Mouse (Mus musculus): ENCODE results near the gene Tyw3. TPM values are rescaled to one million over a fixed set of nuclear protein-coding genes. Genes with fewer than 3 reads are reported as not detected.
A peak's percentile ranks its signal among the peaks of the same experiment; 100 is the strongest.

The Tyw3 gene
- polyA plus RNA-seq, 1 experiment from 2014 or later = 21.0 TPM

DNA sequence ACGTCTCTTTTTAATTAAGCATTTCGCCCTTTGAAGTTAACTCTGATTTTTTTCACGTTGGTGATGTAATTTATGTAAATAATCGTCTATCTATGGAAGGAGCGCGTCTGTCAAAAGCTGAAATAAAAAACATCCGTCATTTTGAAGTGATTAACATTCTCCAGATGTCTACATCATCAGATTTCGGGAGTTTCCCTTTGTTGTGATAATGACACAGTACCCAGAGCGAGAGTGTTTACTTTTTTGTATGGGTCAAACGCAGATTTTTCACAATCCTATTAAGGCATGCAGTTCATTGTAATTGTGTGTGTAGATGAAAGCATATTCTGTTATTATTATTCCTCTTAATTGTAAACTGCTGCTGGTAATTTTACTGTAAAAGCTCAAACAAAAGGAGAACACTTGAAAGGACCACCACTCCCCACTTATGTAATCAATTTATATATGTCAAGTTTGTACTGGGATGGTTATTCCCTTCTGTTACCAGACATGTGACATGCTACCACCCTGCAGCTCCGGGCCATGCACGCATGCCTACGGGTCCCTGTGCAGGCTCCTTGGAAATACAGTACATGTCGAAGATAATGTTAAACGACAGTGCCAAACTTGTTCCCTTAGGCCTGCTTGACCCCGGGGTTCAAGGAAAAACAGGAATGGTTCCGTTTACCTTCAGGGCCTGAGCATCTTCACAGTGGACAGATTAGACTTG is 46.4 kb downstream of the Tyw3 start:
- Histone ChIP-seq H3K27ac (replicated peaks) (no peak overlapping the region), H3K36me3 (no peaks in the 10 kb centered on the region), H3K27me3 (ENCODE audit: low read depth, poor library complexity, severe bottlenecking) (peaks cover 45% of the 10 kb centered on the region), H3K9me3 (replicated peaks) (no peaks in the 10 kb centered on the region), H3K4me1 (peaks cover 42% of the 10 kb centered on the region), H3K4me3 (no peak overlapping the region)
- no peak for DNase-seq (ENCODE audit: low spot score)
- WGBS = 61% methylated on average over 17 of the region's 17 CpGs

DNA sequence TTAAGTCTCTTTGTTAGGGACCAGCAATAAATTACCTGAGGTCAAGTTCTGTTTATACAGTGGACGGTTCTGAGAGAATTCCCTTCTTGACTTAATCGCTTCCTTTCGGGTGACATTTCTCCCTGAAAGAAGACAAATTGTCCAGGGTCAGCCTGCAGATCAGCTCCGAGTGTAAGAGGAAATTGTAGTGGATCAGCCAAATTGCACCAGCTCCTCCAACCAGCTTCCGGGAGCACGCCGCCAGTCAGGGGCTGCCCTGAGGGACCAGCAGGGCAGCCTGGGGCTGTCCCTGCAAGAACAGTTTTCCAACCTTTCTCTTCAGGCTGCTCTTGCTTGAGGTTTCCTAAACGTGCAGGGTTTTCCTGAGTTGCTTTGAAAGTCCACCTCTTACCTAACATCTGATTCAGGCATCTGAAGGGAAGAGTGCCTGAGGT is 48.0 kb downstream of the Tyw3 start:
- Histone ChIP-seq H3K27ac (replicated peaks) (no peak overlapping the region), H3K27me3 (ENCODE audit: low read depth, poor library complexity, severe bottlenecking) (peaks cover 45% of the 10 kb centered on the region), H3K4me1 (peaks cover 42% of the 10 kb centered on the region), H3K9me3 (replicated peaks) (no peaks in the 10 kb centered on the region), H3K4me3 (no peak overlapping the region), H3K36me3 (no peaks in the 10 kb centered on the region)
- DNase-seq (ENCODE audit: low spot score) = no peak
- WGBS = 33% methylated on average over 8 of the region's 8 CpGs

DNA sequence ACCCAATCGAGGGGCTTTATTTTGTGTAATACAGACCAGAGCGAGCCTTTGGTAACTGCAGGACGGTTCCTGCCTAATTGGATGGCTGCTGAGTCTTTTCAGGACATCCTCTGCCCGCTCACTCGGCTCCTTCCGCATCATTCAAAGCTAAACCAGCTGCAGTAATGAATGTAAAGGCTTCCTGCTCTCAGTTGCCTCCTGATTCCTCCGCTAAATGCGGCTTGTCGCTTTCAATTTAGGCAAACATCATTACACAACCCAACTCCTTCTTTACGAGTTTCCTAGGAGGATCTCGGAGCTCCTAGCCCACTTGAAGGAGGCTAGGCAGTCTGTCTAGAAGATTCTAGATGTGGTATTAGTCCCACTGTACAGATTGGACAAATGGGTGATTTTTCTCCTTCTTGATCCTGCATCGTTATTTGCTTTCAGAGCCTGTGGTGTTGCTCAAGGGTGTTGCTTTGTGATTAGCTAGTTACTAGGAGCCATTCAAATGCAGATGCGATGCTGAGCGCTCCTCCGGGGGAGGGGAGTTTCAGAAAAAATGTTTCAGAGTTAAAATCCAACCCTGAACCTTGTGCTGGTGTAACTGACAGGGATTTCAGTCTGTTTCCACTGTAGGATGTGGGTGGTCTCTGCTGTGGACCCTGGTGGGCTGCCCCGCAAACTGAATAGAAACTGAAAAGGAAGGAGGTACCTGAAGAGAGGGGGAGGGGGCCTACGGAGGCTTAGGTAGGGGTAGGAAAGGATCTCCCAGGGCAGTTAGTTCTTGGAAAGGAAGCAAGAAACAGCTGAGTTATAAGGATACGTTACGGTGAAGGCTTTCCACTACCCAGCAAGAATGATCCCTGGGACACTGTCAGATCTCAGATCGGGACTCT is 49.1 kb downstream of the Tyw3 start:
- Histone ChIP-seq H3K9me3 (replicated peaks) (no peaks in the 10 kb centered on the region), H3K27ac (replicated peaks) (0 out of 2 replicates have a peak overlapping the region, but pooled peaks have one; percentile 18), H3K36me3 (no peaks in the 10 kb centered on the region), H3K27me3 (ENCODE audit: low read depth, poor library complexity, severe bottlenecking) (peaks cover 45% of the 10 kb centered on the region), H3K4me3 (peak overlapping the region; percentile 38), H3K4me1 (peaks cover 42% of the 10 kb centered on the region)
- peak; percentile 21 for DNase-seq (ENCODE audit: low spot score)
- 3% methylated on average over 20 of the region's 20 CpGs for WGBS

DNA sequence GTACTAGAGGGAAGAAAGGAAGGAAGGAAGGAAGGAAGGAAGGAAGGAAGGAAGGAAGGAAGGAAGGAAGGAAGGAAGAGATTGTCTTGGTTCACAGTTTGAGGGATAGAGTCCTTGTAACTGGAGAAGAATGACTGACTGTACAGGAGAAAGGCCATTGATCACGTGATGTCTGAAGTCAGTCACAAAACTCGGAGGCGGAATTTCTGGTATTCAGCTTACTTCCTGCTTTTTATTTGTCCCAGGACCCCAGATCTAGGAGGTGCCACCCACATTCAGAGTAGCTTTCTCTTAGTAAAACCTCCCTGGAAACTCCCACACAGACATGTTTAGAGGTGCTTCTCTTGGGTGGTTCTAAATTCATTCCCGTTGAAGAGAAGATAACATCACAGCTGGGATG is 50.7 kb downstream of the Tyw3 start:
- H3K9me3 ChIP-seq (replicated peaks) = no peaks in the 10 kb centered on the region
- H3K36me3 ChIP-seq = no peaks in the 10 kb centered on the region
- no peak overlapping the region for H3K27ac ChIP-seq (replicated peaks)
- 73% methylated on average over 4 of the region's 4 CpGs for WGBS
- peaks cover 45% of the 10 kb centered on the region for H3K27me3 ChIP-seq (ENCODE audit: low read depth, poor library complexity, severe bottlenecking)
- H3K4me3 ChIP-seq = no peak overlapping the region
- peaks cover 42% of the 10 kb centered on the region for H3K4me1 ChIP-seq
- DNase-seq (ENCODE audit: low spot score) = no peak

DNA sequence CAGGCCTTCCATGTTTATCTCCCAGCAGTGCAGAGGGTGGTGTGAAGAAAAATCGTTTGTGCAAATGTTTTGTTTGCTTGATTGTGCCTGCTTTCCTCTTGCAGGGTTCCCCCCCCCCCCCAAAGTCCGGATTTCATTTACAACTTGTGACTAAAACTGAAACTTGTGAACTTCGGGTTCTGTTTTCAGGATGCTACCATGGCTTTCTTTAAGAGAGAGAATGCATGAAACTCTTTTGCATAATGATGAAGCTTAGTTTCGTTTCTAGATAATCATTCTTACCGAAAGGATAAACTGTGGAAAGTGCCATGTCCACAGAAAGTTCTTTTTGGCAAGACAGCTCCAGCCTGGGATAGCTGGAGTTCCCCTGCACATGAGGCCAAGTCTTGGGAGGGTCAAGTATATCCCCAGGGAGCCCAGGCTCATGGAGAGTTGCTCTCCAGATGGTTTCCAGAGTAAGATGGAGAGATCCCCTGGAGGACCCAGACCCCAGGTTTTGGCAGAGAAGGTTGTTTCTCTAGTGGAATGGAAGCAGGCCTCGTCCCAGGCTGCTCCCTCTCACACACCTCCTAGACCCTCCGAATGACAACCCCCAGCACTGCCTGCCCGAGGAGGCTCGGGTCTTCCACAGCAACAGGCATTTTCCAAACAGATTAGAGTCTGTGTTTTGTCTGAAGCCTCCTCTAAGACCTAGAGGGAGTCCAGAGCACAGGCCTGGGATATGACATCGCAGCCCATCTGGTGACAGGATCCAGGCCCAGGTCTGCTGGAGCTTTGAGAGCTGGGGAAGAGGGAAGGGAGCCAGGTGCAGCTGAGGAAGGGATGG is 56.6 kb downstream of the Tyw3 start:
- Histone ChIP-seq H3K27ac (replicated peaks) (no peak overlapping the region), H3K27me3 (ENCODE audit: low read depth, poor library complexity, severe bottlenecking) (no peaks in the 10 kb centered on the region), H3K4me3 (no peak overlapping the region), H3K36me3 (no peaks in the 10 kb centered on the region), H3K9me3 (replicated peaks) (no peaks in the 10 kb centered on the region), H3K4me1 (no peaks in the 10 kb centered on the region)
- WGBS = 72% methylated on average over 10 of the region's 10 CpGs
- DNase-seq (ENCODE audit: low spot score) = no peak

DNA sequence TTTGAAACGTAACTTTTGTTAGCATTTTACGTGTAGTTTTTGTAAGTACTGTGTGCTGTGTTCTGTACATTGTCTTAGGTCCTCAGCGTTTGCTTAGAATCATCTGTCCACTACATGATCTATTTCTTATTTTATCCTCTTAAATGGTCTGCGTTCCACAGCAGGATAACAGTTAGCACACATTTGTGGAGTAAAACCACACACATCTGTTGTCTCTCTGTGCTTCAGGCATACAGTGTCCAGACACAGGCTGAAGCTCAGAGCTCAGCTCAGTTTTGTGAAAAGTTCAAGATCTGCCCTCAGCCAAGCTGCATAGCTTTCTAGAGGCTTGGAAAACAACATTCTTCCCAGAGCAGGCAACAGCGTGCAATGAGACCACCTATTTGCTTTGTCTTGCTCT is 60.8 kb downstream of the Tyw3 start:
- H3K27ac ChIP-seq (replicated peaks) = no peak overlapping the region
- 85% methylated on average over 5 of the region's 5 CpGs for WGBS
- no peaks in the 10 kb centered on the region for H3K36me3 ChIP-seq
- no peak for DNase-seq (ENCODE audit: low spot score)
- no peak overlapping the region for H3K4me3 ChIP-seq
- no peaks in the 10 kb centered on the region for H3K4me1 ChIP-seq
- no peaks in the 10 kb centered on the region for H3K27me3 ChIP-seq (ENCODE audit: low read depth, poor library complexity, severe bottlenecking)
- no peaks in the 10 kb centered on the region for H3K9me3 ChIP-seq (replicated peaks)

DNA sequence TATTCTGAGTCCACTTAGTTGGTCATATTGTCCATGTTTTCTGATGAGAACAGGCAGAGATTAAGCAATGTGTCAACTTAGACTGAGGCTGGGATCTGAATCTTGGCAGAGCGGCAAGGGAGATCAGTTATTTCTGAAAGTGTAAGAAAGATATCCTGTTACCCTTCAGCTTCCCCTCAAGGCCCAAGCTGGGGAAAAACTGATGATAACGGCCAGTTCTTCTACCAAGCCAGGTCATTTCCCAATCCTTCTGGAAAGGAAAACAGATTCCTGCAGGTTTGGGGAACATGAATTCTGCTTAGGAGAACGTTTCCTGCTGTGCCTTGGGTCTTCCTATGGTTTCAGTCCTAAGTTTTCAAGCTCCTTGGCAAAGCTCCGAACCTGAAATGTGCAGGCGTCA is 63.7 kb downstream of the Tyw3 start:
- Histone ChIP-seq H3K4me3 (no peak overlapping the region), H3K27me3 (ENCODE audit: low read depth, poor library complexity, severe bottlenecking) (no peaks in the 10 kb centered on the region), H3K9me3 (replicated peaks) (no peaks in the 10 kb centered on the region), H3K36me3 (no peaks in the 10 kb centered on the region), H3K27ac (replicated peaks) (no peak overlapping the region), H3K4me1 (no peaks in the 10 kb centered on the region)
- DNase-seq (ENCODE audit: low spot score) = no peak
- 86% methylated on average over 5 of the region's 5 CpGs for WGBS

DNA sequence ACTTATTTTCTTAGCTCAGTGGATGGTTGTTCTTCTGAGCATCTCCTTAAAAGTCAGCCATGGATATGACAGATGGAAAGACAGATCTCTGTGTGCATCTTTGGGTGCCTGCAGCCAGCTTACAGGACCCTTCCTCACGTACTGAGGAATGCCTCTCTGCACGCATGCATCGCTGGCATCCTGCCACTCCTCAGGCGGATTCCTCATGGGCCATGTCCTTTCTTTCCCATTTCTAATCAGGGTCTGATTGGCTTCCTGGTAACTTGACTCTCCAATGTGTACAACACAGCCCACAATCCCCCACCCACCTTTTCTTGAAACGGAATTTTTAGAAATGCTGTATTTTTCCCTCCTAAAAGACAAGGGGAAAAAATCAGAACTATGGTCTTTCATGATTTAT is 67.9 kb downstream of the Tyw3 start:
- Histone ChIP-seq H3K36me3 (no peaks in the 10 kb centered on the region), H3K4me3 (no peak overlapping the region), H3K9me3 (replicated peaks) (no peaks in the 10 kb centered on the region), H3K27me3 (ENCODE audit: low read depth, poor library complexity, severe bottlenecking) (no peaks in the 10 kb centered on the region), H3K27ac (replicated peaks) (no peak overlapping the region), H3K4me1 (peaks cover 5% of the 10 kb centered on the region)
- no peak for DNase-seq (ENCODE audit: low spot score)
- 78% methylated on average over 5 of the region's 5 CpGs for WGBS

DNA sequence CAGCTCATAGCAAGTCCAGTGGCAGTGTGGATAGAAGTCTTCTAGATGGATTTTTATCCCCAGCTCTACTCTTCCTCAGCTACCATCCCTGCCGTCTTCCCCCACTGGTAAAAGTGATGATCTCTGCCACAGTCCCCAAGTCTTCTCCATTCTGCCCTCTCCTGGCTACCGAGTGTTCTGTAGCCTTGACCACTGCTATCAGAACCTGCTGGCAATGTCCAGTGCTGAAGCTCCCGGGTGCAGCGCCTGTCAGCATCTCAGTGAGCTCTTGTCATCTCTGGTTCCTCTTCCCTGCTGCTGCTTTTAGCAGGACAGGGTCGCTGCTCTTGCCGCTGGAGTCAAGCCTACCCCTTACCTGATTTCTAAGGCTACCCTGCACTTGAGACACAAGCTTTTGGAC is 70.3 kb downstream of the Tyw3 start:
- Histone ChIP-seq H3K27me3 (ENCODE audit: low read depth, poor library complexity, severe bottlenecking) (no peaks in the 10 kb centered on the region), H3K9me3 (replicated peaks) (no peaks in the 10 kb centered on the region), H3K4me3 (no peak overlapping the region), H3K4me1 (peaks cover 5% of the 10 kb centered on the region), H3K27ac (replicated peaks) (no peak overlapping the region), H3K36me3 (no peaks in the 10 kb centered on the region)
- DNase-seq (ENCODE audit: low spot score) = no peak
- 40% methylated on average over 6 of the region's 6 CpGs for WGBS

Other genes with a start within 250 kb of the Tyw3 start
- 19.5 and 21.2 TPM in 2 replicates for gene Cryz, start 393 bp downstream of the Tyw3 start, polyA plus RNA-seq (2016; fragmentation: Nextera tagmentation; extraction: Ambion mirVana)
- gene Erich3, start 66.8 kb upstream of the Tyw3 start, polyA plus RNA-seq (2016; fragmentation: Nextera tagmentation; extraction: Ambion mirVana) = 0.58 and 0.76 TPM in 2 replicates

Measured in midbrain, embryonic 10.5 days (tissue).